Mouse (Mus musculus): ENCODE results near the gene Hsdl1.

The Hsdl1 gene

DNA sequence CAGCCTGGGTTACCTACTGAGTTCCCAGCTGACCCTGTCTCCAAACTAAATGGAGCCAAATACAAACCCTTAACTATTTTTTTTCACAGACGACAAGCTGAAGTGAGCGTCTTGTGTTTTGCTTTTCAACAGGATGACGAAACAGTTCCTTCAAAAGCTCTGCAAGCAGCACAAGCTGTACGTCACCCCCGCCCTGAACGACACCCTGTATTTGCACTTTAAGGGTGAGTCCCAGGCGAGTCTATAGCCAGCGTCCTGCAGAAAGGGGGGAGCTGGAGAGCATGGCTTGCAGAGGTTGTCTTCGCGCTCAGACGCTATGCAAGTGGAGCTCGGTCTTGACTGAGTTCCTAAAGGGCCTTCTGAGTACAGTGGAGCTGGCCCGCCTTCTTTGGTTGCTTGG lies 4.1 kb upstream of the Hsdl1 start:
- DNase-seq (ENCODE audit: low spot score), result no peak

DNA sequence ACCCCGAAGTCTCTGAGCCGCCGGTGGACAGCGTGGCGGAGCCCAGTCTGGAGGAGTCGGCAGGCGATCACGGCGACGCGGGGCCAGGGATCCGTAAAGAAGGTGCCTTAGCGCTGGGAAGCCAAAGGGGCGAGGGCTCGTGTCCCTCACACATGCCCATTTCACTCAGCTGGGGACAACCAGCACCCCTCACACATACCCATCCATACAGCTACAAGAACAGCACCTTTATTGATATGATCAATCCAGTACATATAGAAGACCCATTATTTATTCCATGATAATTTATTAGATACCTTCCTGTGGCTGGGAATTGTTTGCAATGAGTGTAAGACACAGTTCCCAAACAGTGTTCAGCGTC lies 363 bp upstream of the Hsdl1 start:
- no peak for DNase-seq (ENCODE audit: low spot score)

DNA sequence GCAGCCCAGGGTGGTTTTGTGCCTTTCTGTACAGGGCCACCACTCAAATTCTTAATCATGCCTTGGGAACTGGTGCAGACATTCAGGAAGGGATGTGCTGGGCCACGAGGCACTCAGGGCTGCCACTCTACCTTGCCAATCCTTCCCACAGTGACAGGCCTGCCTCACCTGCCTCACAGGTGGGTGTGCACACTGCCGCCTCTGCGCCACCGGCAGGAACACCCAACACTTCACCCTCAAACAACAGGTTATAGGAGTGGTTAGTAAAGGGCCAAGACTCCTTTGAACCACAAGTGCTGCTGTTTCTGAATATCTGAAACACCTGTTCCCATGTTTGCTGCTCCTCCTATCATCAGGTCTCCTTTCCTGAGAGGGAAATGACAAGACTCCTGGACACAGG lies 2.6 kb downstream of the Hsdl1 start:
- no peak for DNase-seq (ENCODE audit: low spot score)

DNA sequence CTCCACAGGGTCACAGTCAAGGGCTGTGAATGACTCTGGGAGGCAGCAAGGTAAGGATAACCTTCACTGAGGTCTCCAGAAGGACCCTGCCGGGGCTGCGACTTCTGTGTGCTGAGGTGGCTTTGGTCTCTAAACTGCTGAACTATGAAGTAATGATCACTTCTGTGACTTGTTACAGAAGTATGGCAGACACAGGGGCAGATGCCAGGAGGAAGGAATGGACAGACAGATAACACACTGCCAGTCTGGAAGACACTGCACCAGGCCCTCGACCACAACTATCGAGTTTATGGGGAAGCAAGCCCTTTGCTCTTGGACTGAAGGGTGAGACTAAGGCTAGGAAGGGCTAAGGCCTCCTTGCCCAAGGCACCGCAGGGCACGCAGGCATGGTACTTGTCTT lies 3.8 kb downstream of the Hsdl1 start:
- DNase-seq (ENCODE audit: low spot score), result no peak

DNA sequence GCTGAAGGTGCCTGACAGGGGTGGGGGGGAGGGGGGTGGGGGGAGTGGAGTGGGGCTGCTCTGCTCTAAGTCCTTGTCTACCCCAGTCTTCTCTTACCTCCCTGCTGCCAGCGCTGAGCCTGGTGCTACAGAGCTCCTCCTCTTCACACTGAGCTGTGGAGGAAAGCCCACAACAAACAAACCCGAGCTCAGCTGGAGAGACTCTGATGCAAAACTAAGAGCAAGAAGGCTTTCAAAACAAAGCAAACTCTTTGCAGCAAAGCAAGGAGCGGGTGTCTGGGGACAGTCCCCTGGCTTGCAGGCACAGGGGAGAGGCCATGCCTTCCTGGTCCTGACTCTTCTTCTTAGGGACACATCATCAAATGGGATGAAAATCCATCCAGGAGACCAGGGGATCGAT lies 5.1 kb downstream of the Hsdl1 start:
- no peak for DNase-seq (ENCODE audit: low spot score)

DNA sequence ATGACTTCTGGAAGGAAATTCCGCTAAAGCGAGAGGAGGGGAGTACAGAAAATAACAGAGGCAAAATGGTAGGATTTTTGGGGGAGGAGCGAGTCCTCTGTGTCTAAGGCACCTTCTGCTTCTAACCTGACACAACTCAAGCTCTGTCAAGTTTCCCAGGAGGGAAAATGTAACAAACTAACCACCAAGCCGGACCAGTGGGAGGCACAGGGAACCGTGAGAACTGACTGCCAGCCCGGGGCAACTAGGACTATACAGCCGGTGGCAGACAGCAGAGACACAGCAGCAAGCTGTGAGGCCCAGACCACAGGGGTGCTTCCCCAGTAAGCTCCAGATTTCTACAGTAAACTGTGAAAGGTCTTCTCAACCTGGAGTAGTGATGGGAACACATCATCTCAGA lies 6.0 kb downstream of the Hsdl1 start:
- DNase-seq (ENCODE audit: low spot score), result peak; percentile 79

DNA sequence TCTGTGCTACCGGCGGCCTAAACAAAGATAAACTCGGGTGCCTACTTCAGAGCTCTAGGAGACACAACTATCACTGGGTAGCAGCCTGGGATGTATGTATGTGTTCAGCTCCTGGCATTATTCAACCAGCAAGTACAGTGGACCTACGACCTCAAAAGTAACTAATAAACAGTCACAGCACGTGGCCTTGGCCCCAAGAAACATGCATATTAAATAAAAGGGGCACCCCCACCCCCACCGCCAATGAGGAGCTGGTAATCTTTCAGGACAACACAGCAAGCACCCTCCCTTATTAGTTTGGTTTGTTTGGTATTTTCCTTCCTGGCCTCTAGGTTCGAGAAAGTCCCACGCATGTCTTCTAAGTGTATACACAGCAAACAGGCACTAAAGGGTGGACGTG lies 6.7 kb downstream of the Hsdl1 start:
- no peak for DNase-seq (ENCODE audit: low spot score)

DNA sequence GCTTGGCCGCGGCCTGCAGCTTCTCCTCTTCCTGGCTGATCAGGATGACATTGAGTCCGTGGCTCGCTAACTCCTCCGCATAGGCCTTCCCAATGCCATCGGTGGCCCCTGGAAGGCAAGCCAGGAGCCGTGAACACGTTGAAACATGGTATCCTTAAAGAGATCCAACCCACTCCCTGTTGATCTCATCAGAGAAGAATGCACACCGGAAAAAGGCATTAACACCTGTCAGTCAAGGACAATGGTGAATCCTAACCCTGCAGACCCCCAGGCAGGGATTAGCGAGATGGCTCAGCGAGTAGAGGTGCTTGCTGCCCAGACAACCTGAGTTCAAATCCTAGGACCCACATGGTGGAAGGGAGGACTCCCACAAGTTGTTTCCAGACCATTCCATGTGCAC lies 8.6 kb downstream of the Hsdl1 start:
- DNase-seq (ENCODE audit: low spot score), result peak; percentile 42

DNA sequence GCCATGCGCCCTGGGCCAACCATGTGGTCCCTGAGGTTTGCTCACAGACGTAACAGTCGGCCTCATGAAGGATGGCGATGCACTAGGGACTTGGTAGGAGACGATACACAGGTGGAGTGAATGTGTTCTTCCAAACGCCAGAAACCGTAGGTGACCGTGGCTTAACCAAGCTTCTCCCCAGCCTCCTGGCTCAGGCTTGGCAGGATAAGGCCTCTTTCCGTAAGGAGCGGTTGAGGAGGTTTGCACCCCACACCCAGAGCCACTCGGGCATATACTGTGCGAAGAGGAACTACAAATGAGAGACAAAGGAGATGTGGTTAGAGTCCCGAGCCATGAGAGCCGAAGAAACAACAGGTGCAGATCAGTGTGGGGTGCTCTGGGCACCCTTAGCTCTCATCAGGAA lies 11.1 kb downstream of the Hsdl1 start:
- no peak for DNase-seq (ENCODE audit: low spot score)

DNA sequence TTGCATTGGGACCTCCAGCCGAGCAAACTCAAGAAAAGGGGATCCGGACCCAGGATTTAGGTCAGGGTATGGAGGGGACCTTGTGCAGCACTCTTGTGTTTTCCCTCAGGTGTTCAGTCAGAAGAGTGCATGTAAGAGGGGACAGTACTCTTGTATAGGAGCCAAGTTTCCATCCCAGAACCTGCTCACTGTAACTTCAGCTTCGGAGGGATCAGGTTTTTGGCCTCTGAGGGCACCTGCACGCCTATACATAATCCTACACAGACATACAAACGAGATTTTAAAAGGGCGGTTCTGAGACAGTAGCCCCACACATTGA lies 15.6 kb downstream of the Hsdl1 start:
- no peak for DNase-seq (ENCODE audit: low spot score)

DNA sequence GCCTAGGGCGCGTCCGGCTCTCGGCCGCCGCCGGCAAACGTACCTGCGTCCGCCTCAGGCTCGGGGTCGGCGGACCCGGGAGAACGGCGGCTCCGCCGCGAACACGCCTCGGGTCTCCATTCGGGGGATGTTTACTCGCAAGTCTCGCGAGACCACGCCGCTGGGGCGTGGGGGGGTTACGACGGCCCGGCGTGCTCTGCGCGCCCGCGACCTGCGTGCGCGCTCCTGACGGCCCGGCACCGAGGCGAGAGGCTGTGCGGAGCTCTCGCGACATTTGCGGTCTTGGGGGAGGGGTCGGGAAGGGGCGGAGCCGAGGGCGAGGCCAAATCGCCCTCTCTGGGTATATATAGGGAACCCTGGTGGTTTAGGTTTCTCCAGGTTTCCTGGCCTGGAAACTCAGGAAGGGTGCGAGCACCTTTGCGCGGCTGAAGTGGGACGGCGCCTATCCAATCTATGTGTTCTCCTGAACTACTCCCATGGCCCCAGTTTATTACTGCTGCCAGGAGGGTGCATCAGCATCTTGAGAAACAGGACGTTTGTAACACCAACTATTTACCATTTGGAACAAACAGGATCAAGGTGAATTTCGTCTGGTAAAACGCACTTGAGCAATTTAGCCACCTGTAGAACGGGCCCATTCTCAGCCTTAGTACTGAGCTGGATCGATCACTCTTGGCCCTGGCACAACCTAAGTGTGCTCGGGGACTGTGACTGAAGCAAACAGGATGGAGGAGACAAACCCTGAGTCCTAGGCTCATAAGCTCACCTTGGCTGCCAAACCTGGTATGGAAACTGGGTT lies 16.2 kb downstream of the Hsdl1 start, which contains the start of gene Mbtps1:
TSS of gene Mbtps1 (minus strand) at position 133 of the 799 bp plus-strand sequence.
- peak; percentile 97 for DNase-seq (ENCODE audit: low spot score)

DNA sequence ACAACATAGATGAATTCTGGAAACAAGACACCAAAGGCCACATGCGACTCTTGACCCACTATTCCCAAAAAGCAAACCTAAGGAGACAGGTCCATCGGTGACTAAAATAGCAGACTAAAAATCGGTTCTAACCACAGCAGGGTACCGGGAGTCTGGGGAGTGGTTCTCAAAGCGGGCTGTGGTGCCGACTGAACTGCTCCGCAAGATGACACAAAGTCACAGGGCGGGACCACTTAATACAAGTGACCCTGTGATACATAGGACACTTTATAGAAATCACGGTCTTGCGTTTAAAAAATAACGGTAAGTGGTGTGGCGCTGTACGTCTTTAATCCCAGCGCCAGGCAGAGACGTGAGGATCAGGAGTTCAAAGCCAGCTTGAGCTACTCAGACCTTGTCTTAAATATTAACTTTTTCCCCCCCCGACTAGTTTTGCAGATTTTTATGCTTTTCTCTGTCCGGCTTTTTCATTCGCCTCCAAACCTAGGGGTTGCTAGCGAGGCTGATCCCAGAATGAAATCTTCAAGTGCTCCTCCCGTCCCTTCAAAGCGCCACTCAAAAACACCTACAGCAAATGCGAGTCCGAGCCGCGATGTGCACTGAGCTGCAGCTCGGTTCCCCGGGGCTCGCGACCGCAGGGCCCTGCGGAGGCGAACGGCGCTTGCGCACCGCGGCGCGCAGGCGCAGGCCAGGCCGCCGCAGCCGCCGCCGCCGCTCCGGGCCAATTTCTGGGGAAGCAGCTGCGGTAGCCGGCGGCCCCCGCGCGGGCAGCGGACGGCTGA lies 17.0 kb downstream of the Hsdl1 start:
- peak; percentile 85 for DNase-seq (ENCODE audit: low spot score)

DNA sequence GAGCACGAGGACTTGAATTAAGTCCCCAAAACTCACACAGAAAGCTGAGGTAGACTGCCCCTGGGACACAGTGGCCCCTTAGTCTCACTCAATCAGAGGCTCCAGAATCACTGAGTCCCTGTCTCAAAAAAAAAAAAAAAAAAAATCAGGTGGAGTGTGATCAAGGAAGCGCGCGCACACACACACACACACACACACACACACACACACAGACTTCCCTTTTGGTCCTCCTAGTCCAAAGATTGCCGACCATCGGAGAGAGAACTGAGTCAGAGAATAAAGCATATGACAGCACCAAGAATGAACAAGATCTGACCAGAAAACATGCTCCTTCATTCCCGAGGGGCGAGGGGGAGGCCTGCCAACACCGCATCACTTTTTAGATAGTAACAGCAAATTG lies 17.9 kb downstream of the Hsdl1 start:
- DNase-seq (ENCODE audit: low spot score), result no peak

DNA sequence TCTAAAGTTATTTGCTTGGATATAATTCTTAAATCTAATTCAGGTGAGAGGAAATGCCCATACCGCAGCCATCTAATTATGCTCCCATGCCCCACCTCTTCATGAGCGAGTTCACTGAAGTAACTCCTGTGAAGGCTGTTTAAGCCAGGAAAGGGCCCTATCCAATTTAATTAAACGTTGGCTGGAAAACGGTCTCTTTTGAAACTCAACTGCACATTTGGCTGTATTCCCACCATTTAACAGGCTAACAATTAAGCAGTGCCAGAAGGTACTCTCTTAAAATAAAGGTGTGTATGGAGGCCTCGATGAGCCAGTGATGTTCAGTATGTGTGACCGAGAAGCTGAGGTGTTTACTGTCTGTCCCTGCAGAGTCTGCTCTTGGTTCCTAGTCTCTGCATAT lies 19.1 kb downstream of the Hsdl1 start:
- DNase-seq (ENCODE audit: low spot score), result no peak

DNA sequence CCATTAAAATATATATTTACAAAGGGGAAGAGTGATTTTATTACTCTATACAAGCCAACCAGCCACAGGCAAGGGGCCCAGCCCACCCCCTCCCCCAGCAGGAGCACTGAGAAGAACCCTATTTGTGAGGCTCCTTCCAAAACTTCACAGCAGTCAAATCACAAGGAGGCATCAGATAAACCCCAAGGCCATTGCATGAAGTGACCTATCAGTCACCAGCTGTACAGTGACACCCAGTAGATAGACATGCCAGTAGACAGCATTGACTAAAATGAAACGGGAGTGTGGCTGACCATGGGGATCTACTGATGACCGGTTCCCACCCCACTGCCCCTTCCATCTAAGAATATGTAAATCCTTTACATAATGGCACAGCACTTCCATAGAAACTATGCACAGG lies 22.0 kb downstream of the Hsdl1 start:
- DNase-seq (ENCODE audit: low spot score), result no peak

DNA sequence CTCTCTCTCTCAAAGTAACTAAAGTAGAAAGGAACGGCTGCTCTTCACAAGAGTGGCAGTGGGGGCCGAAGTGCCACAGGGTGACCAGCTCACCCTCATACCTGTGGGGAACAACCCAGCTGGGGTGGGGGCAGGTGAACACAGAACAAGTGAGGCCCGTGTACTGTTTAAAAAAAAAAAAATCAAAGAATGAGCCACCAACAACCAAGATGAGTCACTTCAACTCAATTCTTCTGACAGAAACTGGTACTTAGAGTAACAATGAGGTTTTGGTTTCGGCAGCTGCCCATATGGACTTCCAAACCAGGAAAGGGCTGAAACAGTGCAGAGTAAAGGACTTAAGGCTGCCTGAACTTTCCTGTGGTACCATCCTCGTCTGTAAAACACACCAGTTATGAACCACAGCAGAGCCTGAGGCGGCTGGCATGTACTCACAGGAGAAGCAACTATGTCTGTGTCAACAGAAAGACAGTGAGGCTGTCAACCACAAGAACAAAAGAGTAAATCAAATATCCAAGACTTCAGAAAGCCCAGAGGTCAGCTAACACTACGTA lies 26.3 kb downstream of the Hsdl1 start:
- no peak for DNase-seq (ENCODE audit: low spot score)

DNA sequence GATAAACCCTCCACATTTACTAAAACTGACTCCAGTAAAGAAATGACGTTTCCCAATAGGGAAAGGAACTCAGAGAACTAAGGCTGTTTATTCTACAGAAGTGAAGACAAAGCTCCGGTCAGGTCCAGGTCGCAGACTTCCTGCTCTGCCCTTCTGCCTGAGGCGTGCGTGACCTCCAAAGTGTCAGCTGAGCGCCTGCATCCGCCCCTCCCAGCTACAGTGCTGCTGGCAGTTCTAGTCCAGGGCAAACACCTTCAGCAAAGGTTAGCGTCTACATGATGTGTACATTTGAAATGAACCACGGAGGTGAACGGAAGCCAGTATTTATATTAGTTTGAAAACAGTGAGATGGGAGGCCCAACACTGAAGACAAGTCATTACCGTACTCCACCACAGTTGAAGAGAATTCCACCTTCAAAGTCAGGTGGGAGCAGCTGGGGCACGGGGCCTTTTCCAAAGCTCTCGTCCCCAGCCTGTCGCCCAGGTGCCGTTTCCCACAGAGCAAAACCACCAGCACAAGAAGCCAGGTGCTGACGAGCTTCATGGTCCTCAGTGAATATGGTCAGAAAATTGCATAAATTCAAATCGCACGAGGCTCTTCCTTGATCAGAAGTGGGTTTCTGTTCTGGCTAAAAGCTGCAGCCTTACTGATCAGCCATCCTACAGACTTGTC lies 27.8 kb downstream of the Hsdl1 start:
- no peak for DNase-seq (ENCODE audit: low spot score)

DNA sequence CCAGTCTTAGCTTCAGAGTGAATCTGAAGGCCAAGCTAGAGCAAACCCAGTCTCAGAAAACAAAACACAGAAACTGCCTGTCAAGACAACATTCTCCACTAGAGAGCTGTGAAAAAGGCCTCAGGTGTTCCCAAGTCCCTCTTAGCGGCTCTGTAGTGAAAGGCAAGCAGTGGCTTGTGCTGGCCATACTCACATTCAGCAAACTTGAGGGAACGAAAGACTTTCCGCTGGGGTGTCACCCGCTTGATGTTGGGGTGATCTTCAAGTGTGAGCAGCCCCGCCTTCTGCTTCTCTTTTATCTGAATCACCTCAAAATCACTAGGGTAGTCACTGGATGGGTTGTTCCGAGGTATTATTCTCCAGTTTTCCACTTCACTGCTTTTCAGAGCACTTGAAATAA lies 29.2 kb downstream of the Hsdl1 start:
- no peak for DNase-seq (ENCODE audit: low spot score)

DNA sequence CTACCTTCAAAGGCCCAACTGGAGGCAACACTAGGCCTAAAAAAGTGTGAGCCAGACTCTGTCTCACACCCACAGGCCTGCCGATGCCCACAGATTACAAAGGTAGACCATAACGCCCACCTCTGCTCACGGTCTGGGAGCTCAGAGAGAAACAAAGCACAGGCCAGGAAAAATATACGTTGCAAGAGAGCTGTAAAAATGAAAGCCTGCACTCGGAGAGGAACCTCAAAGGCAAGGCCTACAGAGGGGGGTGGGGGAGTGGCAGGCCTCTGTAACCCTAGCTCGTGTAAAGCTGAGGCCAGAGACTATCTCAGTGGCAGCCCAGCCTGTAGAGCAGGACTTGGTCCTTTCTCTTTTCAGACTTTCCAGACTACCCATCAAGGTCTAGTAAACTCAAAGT lies 29.8 kb downstream of the Hsdl1 start:
- DNase-seq (ENCODE audit: low spot score), result no peak

DNA sequence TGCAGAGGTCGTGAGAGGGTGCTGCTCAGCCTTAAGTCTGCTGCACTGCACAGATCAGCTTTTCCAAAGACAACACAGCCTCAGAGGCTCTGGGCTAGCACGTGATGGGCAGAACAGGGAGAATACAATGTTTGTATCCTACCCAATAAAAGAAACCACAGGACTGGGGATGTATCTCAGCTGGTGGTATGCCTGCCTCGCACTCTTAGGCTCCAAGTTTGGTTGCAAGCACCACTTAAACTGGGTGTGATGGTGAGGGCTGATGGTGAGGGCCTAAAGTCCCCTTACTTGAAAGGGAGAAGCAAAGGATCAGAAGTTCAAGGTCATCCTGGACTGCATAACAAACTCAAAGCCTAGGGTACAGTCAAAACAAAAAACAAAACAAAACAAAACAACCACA lies 30.4 kb downstream of the Hsdl1 start:
- DNase-seq (ENCODE audit: low spot score), result no peak

DNA sequence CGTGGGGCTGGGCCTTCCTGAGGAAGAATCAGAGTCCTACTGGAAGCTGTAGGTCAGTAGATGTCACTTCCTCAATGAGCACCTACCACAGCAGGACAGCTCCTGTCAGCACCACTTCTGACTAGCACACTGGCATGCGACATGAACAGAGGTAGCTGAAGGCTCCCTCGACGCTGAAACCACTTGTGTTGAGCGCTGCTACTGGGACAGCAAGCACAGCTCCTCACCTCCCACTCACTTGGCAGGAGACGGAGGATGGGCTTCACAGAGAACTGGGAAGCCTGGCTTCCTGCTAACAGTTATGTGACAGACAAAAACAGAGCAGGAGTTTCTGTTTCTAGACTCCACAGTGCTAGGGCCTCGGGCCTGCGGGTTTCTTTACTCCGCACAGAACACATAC lies 43.0 kb downstream of the Hsdl1 start:
- DNase-seq (ENCODE audit: low spot score), result no peak

DNA sequence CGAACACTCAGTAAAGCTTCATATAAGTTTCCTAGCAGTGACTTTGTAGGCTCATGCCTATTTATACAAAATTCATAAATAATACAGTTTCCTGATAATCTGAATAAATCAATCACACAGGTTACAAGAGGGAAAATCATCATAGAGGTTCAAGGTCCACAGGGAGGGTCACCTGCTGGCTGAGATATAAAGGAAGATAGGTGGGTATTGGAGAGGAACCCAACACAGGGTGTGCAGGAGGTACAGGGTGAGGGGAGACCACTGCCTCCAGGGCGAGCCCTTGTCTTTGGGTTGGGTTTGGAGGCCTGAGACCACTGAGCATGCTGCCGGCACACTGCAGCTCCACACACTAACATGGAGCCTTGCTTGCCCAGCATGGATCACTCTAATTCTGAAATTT lies 43.6 kb downstream of the Hsdl1 start:
- no peak for DNase-seq (ENCODE audit: low spot score)

DNA sequence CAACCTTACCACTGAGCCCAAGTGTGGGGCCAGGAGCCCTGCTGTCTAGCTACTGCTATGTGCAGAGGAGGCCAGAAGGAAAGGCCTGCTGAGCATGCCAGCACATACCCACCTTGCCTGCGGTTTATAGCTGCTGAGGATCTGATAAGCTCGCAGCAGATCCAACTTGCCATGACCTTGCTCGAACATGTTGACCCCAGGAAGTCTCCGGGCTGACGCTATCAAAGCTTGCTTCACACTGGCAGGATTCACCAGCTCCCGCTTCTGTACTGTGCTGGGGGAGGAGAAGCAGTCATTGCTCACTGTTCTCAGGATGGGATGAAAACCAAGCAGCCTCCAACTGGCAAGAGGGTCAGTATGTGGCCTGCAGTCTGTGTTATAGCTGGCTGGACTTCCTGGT lies 44.0 kb downstream of the Hsdl1 start:
- no peak for DNase-seq (ENCODE audit: low spot score)
